Mouse (Mus musculus): Measurements from ENCODE around the gene Mto1.
"Not testable (repeated sequence)": the region's sequence is repeated elsewhere in the genome, so short reads cannot be mapped to it uniquely, and the experiment has no call there.

Gene Mto1

DNA sequence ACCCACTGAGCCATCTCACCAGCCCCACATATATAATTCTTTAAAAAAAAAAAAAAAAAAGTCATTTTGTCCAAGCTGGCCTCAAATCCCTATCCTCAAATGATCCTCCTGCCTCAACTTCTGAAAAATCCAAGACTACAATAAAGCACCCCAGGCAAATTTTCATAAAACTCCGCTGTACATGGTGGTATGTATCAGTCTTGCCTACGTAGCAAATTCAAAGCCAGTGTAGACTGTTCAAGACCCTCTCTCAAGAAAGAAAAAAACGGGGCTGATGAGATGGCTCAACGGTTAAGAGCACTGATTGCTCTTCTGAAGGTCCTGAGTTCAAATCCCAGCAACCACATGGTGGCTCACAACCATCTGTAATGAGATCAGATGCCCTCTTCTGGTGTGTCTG, 27.9 kb downstream of the Mto1 start:
- DNase-seq (ENCODE audit: low read depth): peak; percentile 55

DNA sequence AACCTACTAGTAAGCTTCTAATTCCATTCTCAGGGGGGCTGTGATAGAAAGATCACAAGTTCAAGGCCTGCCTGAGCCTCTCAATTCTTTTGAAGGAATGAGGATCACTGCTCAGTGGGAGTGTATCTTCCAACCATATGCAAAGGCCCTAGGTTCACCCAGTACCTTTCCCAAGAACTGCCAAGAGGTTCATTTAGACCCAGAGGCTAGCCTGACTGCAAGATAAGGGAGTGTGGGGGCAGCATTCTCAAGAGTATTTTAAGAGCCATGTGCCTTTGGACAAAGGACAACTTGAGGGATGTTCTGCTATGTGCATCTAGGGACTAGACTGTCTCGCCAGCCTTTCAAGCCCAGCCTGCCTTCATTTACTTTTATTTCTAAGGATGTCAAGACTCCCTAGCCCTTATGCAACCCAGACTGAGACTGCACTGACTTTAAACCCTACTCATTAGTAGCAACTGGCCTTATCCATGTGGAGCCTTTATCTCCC, 28.6 kb downstream of the Mto1 start:
- peak; percentile 58 for DNase-seq (ENCODE audit: low read depth)

GRCm38 (mm10) chr9:78477021-78477551, 29.1 kb downstream of the Mto1 start:
- peak; percentile 81 for DNase-seq (ENCODE audit: low read depth)

GRCm38 (mm10) chr9:78478009-78478605, 30.1 kb downstream of the Mto1 start:
- peak; percentile 49 for DNase-seq (ENCODE audit: low read depth)

DNA sequence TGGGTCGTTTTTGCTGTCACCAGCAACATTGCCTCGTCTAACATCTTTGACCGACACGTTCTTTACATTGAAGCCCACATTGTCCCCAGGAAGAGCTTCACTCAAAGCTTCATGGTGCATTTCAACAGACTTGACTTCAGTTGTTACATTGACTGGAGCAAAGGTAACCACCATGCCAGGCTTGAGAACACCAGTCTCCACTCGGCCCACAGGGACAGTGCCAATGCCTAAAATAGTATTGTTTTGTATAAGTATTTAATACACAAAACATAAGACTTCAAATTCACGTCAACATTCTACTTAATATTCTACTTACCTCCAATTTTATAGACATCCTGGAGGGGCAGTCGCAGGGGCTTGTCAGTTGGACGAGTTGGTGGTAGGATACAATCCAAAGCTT, 31.3 kb downstream of the Mto1 start:
- DNase-seq (ENCODE audit: low read depth): peak; percentile 40

- DNase-seq (ENCODE audit: low read depth): peak; percentile 44
Measured at GRCm38 (mm10) chr9:78480227-78480626, 32.2 kb downstream of the Mto1 start.

DNA sequence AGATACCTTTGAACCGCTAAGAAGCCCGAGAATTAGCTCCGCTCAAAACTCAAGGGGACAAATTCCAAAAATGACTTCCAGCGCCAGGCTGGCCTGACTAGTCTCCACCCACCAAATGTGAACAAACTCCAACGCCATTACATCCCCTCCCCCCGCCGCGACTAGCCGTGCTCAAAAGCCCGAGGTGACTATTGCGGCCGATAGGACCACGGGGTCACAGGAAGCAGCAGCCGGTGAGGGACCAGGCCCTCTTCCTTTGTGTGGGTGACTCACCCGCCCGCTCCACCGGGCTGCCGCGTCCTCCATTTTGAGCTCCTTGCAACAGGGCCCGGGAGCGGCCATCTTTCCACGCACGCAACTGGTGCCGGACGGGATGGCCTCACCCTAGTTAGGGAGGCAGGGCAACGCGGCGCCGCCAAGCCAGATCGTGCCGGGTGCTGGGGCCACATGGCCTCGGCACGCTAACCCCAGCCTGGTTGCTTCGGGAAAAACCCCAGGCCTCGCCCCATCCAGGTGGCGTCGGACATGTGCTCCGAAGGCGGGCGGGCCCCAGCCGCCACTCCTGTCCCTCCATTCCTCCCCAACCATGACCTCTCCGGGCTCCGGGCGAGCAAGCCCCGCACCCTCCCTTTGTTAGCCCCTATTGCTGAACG, 32.8 kb downstream of the Mto1 start:
- peak; percentile 88 for DNase-seq (ENCODE audit: low read depth)

DNA sequence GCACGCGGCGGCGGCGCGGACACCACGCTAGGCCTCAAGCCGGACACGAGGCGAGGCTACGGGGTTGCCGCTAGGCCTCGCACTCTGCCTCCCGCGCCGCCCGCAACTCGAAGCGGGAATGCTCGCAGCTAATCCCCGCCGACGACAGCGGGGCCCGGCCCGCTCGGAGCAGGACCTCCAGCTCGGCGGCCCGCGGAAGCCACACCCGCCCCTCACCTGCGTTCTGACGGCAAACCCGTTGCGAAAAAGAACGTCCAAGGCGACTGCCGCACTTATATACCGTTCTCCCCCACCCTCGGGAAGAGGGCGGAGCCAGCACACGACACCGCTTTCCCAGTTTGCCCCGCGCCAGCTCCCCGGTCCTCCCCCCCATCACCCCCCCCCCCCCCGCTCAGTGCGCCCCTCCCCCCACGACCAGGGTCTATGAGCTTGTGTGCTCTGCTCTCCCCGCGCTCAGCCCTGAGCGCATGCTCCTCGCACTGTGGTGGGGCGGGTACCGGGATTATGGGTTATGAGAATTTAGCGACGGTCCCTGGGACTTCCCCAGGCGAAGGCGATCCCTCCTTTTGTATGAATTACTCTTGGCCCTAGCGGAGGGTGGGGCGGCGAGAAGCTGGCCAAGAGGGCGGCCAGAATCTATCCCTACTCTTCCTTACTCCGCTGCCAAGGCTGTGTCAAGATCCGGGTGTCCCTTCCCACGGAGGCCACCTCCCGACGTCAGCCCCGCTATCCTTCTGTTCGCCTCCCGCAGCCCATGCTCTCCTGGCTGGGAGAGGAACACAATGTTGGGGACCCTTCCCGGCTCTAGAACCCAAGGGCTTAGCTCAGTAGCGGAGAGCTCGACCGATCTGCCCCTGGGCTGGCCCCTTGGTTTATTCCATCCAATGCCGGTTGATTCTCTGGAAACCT, 33.7 kb downstream of the Mto1 start:
- peak; percentile 97 for DNase-seq (ENCODE audit: low read depth)

DNA sequence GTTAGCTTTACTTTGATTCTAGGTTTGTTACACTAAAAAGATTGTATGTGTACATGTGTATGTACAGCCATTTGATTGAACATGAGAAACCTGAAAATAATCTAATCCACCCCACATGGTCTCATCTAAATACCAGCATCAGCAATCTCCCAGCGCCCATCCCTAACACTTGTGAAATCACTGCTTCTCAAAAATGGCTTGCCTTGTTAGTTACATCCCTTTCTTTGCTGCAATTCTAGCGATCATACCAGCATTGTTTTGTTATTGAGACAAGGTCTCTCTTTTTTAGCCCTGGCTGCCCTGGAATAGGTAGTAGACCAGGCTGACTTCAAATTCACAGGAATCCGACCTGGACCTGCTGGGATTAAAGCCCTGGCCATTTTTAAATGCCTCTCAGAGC, 34.4 kb downstream of the Mto1 start:
- DNase-seq (ENCODE audit: low read depth): no peak

GRCm38 (mm10) chr9:78484660-78485059, 36.7 kb downstream of the Mto1 start:
- no peak for DNase-seq (ENCODE audit: low read depth)

DNA sequence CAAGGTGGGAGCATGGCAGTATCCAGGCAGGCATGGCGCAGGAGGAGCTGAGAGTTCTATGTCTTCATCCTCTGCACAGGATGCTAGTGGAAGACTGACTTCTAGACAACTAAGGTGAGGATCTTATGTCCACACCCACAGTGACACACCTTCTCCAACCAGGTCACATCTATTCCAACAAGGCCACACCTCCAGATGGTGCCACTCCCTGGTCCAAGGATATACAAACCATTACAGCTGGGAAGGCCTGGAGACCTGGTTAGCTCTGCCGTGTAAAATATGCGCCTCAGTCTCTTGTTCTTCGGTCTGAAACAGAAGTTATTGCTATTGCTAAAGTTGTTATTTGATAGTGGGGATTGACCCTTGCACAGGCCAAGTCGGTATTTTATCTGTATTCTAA, 40.0 kb downstream of the Mto1 start:
- not testable (repeated sequence) for DNase-seq (ENCODE audit: low read depth)

DNA sequence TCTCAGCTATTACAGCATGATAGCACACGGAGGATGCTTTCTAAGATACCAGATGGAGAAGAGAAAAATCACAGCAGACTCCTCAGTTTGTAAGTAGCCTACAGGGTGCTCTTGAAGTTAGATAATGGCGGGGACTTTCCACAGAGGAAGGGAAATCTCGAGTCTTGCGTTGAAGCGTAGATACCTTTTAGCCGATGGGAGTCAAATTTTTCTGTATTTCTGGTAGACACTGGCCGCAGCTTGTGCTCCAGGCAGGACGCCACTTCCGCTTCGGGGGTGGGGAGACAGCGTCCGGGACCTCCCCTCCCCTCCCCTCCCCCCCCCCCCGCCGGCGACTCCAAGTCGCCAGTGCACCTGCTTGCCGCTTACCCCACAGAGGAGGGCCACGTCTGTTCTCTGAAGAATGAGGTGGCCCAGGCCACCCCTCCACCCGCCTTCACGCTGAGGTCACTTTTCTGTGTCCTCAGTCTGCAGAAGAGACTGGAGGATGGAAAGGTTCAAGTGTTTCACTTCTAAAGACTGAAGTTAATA, 40.9 kb downstream of the Mto1 start, which contains the start of gene Eef1a1:
Eef1a1 (minus strand) TSS at position 262 of the 531 bp plus-strand sequence.
- DNase-seq (ENCODE audit: low read depth): peak; percentile 76

GRCm38 (mm10) chr9:78491169-78491568, 43.2 kb downstream of the Mto1 start:
- DNase-seq (ENCODE audit: low read depth): no peak

GRCm38 (mm10) chr9:78492254-78492653, 44.2 kb downstream of the Mto1 start:
- DNase-seq (ENCODE audit: low read depth): no peak

- no peak for DNase-seq (ENCODE audit: low read depth)
Measured at GRCm38 (mm10) chr9:78493171-78493570, 45.2 kb downstream of the Mto1 start.

GRCm38 (mm10) chr9:78500386-78500785, 52.4 kb downstream of the Mto1 start:
- DNase-seq (ENCODE audit: low read depth): no peak

GRCm38 (mm10) chr9:78501284-78501683, 53.3 kb downstream of the Mto1 start:
- DNase-seq (ENCODE audit: low read depth): no peak

- DNase-seq (ENCODE audit: low read depth): no peak
Measured at GRCm38 (mm10) chr9:78503223-78504079, 55.4 kb downstream of the Mto1 start.

- no peak for DNase-seq (ENCODE audit: low read depth)
Measured at GRCm38 (mm10) chr9:78504133-78504532, 56.1 kb downstream of the Mto1 start.

DNA sequence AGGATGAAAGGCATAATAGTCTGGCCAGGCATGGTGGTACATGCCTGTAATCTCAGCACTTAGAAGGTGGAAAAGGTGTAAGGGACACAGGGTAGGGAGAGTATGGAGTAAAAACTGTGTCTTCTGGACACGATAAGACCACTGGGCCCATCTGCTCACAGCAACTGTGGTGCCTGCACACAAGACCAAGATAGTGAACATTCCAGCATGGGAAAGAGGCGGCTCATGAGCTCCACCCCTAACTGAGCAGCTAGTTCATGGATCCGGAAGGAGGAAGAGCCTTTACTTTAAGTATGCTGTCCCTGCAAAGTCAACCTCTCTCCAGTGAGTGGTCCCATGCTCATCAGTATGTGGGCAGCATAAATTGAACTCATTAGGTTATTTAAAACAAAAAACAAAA, 56.7 kb downstream of the Mto1 start:
- DNase-seq (ENCODE audit: low read depth): no peak

GRCm38 (mm10) chr9:78505223-78505622, 57.2 kb downstream of the Mto1 start:
- no peak for DNase-seq (ENCODE audit: low read depth)

Data from naive thymus-derived CD4-positive, alpha-beta T cell, adult 2 months (primary cell).